Mouse (Mus musculus) adrenal gland, postnatal 4 days (tissue): Measurements from ENCODE around the gene Purb. TPM values are rescaled to one million over a fixed set of nuclear protein-coding genes. Genes with fewer than 3 reads are reported as not detected.
"Not testable (repeated sequence)": the region's sequence is repeated elsewhere in the genome, so short reads cannot be mapped to it uniquely, and the experiment has no call there.

Experiments
- DNase-seq, 2 experiments: peaks; one replicate each; pipeline ENCODE4 v3.0.0; 2021 to 2022; ENCODE audit warnings: low spot score in 2 of 2, mixed read lengths in 2 of 2
- total RNA-seq, 2 experiments: library from RNA; stranded (reverse); gene quantifications; 2 replicates each; pipeline ENCODE4 v1.2.3; 2021

The Purb gene
- total RNA-seq, 2 experiments from 2014 or later = 72.9 to 77.4 TPM

GRCm38 (mm10) chr11:6486916-6487315 is 11.2 kb upstream of the Purb start:
- no peak for DNase-seq

- no peak for DNase-seq
Observed at GRCm38 (mm10) chr11:6484244-6484959, 8.7 kb upstream of the Purb start.

DNA sequence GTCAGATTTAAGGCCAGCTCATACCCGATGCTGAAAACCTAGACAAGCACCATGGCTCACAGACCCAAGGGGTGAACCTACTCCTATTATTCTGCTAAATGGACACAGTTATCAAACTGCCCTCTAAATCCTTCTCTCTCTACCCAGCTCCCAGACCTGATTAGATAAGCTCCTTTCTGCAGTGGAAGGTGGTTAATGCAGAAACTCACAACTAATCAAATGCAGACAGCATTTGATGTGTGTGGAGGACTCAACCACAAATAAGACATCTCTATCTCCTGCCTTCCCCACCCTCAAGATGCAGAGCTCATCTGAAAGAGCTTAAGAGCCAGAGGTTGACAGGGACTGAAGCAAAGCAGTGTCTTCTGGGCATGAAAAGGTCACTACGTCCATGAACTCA is 7.4 kb upstream of the Purb start:
- DNase-seq = no peak

GRCm38 (mm10) chr11:6481669-6482185 is 6.0 kb upstream of the Purb start:
- no peak for DNase-seq

GRCm38 (mm10) chr11:6480681-6481405 is 5.1 kb upstream of the Purb start:
- DNase-seq = no peak

DNA sequence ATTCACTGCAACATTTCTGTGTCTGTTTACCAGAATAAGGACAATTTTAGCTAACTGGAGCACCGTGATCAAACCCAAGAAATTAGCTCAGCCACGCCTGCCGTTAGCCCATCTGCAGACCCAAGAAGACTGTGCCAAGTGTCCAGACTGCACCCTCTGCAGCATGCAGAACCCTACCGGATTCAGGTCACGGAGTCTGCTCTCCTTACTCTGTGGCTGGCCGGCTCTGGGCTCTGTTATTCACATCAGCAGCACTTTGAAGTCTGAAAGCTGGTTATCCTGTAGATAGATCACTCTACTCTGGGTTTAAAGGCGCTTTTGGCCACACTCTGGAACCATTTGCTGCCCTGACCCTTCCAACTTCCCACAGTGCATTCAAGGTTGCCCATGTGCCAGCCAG is 4.5 kb upstream of the Purb start:
- no peak for DNase-seq

DNA sequence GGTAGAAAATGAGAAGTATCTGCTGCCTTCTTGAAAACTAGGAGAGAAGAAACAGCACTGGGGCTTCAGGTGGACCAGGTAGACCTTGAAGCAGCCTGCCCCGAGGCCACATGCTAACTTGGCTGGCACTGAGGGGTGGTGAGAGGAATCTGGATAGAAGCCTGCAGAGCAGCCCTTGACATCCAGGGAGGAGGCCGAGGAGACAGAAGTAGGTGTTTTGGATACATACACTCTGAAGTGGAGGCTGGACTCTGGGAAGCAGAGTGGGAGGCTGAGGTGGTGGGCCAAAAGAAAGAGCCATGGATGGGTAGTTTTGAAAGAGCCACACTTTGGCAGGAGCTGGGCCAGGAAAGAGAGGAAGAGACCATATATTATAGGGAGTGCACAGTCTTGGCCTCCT is 3.5 kb upstream of the Purb start:
- no peak for DNase-seq

- DNase-seq = no peak
Observed at GRCm38 (mm10) chr11:6477350-6477749, 1.6 kb upstream of the Purb start.

GRCm38 (mm10) chr11:6476876-6477275 is 1.2 kb upstream of the Purb start:
- no peak for DNase-seq

DNA sequence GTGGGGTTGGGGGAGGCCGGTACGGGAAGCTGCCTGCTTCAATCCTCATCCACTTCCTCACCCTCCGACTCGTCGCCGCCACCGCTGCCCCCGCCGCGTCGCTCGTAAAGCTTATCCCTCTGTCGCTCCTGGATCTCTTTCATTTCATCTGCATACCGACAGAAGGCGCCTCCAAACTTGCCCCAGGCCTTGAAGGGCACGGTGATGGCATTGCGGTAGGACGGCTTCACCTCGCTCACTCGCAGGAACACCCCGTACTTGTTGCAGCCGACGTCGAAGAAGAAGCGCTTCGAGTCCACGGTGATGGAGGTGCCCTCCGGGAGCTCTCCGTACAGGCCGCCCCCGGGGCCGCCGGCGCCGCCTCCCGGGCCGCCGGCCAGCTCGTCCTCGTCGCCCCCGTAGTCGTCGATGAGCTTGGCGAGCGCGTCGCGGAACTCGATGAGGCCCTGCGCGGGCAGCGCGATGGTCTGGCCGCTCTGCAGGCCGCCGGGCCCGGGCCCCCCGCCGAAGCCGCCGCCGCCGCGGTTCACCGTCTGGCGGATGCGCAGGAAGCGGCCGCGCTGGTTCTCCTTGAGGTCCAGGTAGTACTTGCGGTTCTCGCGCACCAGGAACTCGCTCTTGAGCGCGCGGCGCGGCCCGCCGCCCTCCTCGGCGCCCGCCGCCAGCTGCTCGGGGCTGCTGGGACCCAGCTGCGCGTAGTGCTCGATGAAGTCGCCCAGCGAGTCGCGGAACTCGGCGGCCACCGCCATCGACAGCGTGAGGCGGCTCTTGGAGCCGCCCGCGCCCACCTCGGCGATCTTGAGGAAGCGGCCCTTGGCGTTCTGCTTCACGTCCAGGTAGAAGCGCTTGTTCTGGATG is 614 bp downstream of the Purb start:
- peak; percentile 24 to 36 for DNase-seq

- DNase-seq = no peak
Observed at GRCm38 (mm10) chr11:6474381-6474780, 1.3 kb downstream of the Purb start.

DNA sequence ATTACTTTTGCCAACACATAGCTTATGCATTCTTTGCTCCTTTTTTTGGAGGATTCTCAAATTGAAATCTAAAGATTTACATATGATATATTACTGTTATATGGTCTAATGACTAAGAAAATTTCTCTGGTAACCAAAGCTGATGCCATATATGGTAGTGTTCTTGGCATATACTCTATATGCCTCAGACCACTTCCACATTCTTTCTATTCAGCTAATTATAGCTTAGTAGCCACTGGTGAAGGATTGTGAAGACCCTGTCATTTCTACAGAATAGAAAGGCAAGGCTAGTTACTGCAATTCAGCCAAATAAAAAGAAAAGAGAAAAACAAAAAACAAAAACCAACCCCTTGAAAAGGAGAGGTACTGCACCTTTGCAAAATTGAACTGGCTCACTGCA is 3.6 kb downstream of the Purb start:
- DNase-seq = no peak

- DNase-seq = no peak
Observed at GRCm38 (mm10) chr11:6471493-6471892, 4.2 kb downstream of the Purb start.

GRCm38 (mm10) chr11:6471054-6471453 is 4.7 kb downstream of the Purb start:
- no peak for DNase-seq

DNA sequence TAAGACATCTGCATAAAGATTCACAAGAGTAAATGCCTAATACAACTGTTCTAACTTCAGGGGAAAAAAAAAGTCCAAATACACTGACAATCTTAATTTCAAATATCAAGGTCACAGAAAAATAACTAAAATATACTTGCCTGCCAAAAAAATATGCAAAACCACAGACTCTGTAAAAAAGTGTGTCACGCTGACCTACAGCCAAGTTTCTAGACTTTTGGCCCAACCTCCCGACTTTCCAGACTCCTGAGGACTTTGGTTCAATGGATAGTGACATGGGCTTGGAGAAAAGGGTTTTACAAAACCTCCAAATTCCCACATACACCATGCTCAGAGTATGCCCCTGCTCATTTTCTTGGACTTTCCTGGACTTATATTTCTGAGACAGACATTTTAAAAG is 7.2 kb downstream of the Purb start:
- DNase-seq = no peak

DNA sequence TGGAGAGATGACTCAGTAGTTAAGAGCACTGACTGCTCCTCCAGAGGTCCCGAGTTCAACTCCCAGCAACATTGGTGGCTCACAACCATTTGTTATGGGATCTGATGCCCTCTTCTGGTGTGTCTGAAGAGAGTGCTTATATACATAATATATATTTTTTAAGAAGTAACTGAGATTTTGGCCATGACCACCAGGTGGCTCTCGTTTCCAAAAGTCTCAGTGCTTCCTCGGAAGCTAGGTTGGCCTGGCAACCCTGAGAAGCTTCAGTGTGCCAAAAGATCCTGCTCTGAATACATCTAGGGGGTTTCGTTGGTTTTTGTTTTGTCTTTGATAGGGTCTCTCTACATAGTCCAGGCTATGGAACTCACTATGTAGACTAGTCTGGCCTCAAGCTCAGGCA is 10.6 kb downstream of the Purb start:
- peak in 1 of 2 experiments; percentile 40 for DNase-seq

- no peak for DNase-seq
Observed at GRCm38 (mm10) chr11:6463159-6463837, 12.4 kb downstream of the Purb start.

GRCm38 (mm10) chr11:6456083-6456482 is 19.6 kb downstream of the Purb start:
- no peak for DNase-seq

DNA sequence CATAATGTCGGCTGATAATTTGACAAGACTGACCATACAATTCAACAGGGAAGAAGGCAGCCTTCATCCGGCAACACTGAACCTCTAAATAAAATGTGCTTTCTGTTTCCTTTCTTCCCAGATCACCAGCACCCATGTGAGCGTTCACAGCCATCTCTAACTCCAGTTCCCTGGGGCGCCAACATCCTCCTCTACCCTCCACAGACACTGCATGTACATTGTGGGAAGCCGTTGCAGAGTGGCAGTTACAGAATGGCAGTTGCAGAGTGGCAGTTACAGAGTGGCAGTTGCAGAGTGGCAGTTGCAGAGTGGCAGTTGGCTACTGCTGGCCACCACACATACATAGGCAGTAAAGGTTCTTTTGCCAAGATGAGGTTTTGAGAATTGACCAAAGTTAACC is 27.6 kb downstream of the Purb start:
- not testable (repeated sequence) for DNase-seq

DNA sequence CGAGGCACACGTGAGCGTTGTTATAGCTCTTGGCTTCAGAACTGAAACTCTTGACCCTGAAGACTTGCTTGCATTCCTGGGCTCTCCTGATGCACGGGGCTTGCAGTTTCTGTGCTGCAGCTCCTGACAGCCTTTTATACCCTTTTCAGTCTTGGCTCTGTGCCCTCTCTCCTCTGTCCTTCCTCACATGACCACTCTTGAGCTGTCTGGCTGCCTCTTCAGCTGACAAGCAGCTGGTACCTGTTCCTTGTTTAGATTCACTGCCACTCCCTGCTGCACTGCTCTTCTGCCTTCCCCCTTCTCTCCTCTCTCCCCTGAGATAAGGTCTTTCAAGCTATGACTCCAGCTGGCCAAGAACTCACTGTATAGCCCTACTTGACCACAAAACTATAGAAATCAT is 28.2 kb downstream of the Purb start:
- DNase-seq = no peak

DNA sequence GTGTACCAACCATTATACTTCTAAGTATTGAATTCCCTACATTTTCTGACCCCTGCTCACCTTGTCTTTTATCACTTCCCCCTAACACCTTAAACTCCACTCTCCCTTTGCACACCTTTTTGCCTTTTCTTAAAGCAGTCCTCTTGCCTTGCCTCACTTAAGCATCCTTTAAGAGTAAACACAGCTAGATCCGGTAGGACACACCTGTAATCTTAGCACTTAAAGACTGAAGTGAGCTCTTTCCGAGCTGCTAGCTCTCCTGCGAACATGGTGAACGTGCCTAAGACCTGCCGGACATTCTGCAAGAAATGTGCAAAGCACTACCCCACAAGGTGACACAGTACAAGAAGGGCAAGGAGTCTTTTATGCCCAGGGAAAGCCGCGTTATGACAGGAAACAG is 29.8 kb downstream of the Purb start:
- no peak for DNase-seq
